Mouse (Mus musculus) brain, embryonic 18.5 days (tissue): ENCODE measurements around the gene Tenm4.
A peak's percentile ranks its signal among the peaks of the same experiment; 100 is the strongest.

Source experiments
- DNase-seq: peaks from one replicate; pipeline ENCODE4 v3.0.0-alpha.2; 2012; ENCODE audit warnings: low read depth, low spot score

Tenm4 gene

GRCm38 (mm10) chr7:96802216-96802615 is 631.2 kb downstream of the Tenm4 start:
- no peak for DNase-seq

GRCm38 (mm10) chr7:96806561-96806960 is 635.5 kb downstream of the Tenm4 start:
- no peak for DNase-seq

GRCm38 (mm10) chr7:96807281-96808058 is 636.4 kb downstream of the Tenm4 start:
- no peak for DNase-seq

GRCm38 (mm10) chr7:96808059-96808646 is 637.1 kb downstream of the Tenm4 start:
- no peak for DNase-seq

- no peak for DNase-seq
Measured at GRCm38 (mm10) chr7:96811691-96812090, 640.6 kb downstream of the Tenm4 start.

- DNase-seq, result no peak
Measured at GRCm38 (mm10) chr7:96813036-96813435, 642.0 kb downstream of the Tenm4 start.

GRCm38 (mm10) chr7:96813497-96814400 is 642.7 kb downstream of the Tenm4 start:
- no peak for DNase-seq

GRCm38 (mm10) chr7:96814581-96814980 is 643.5 kb downstream of the Tenm4 start:
- no peak for DNase-seq

- DNase-seq, result no peak
Measured at GRCm38 (mm10) chr7:96817030-96817674, 646.1 kb downstream of the Tenm4 start.

- DNase-seq, result no peak
Measured at GRCm38 (mm10) chr7:96818236-96818916, 647.3 kb downstream of the Tenm4 start.

GRCm38 (mm10) chr7:96819538-96819937 is 648.5 kb downstream of the Tenm4 start:
- DNase-seq, result no peak

GRCm38 (mm10) chr7:96820343-96820742 is 649.3 kb downstream of the Tenm4 start:
- no peak for DNase-seq

GRCm38 (mm10) chr7:96826101-96826500 is 655.1 kb downstream of the Tenm4 start:
- no peak for DNase-seq

GRCm38 (mm10) chr7:96826672-96827071 is 655.6 kb downstream of the Tenm4 start:
- no peak for DNase-seq

GRCm38 (mm10) chr7:96832551-96832950 is 661.5 kb downstream of the Tenm4 start:
- peak; percentile 55 for DNase-seq

GRCm38 (mm10) chr7:96833012-96833411 is 662.0 kb downstream of the Tenm4 start:
- DNase-seq, result no peak

GRCm38 (mm10) chr7:96834681-96835289 is 663.7 kb downstream of the Tenm4 start:
- no peak for DNase-seq

- no peak for DNase-seq
Measured at GRCm38 (mm10) chr7:96835313-96835712, 664.3 kb downstream of the Tenm4 start.

GRCm38 (mm10) chr7:96838271-96838841 is 667.3 kb downstream of the Tenm4 start:
- DNase-seq, result no peak

GRCm38 (mm10) chr7:96838926-96839325 is 667.9 kb downstream of the Tenm4 start:
- DNase-seq, result no peak
